ENCODE assay signal across 9 mouse cellular contexts in genomic region chr10:120124801-120125464, GRCm38 (mm10). TPM values are rescaled to one million over a fixed set of nuclear protein-coding genes. Genes with fewer than 3 reads are reported as not detected.
DNase-seq lines count a peak whose midpoint lies in the region; ATAC-seq lines count a peak whose summit lies in the region.
"Had no signal": no experiment of that assay in that cellular context is flagged by ENCODE, and none has a peak within 500 bp of the region (broad histone marks: within the 10 kb centered on the region; RNA-seq: fewer than 3 reads in every experiment).

No protein-coding gene starts in this region.

- no peaks in the 10 kb centered on the region for H3K9me3 ChIP-seq in liver, embryonic 12.5 days (replicated peaks)

- H3K9ac ChIP-seq in liver, embryonic 12.5 days: no peak overlapping the region

- DNase-seq in 416B (ENCODE audit: low read depth): peak; percentile 94
- peak; percentile 83 to 89 for DNase-seq in cerebellum, postnatal 4 days (ENCODE audit: low spot score in 2 of 2)
- peak; percentile 82 for DNase-seq in gastrocnemius, postnatal 14 days
- DNase-seq in kidney, postnatal 10 days: peak; percentile 89
- DNase-seq in ovary, postnatal 10 days (ENCODE audit: low spot score): peak; percentile 66
- DNase-seq in thymus, postnatal 0 days (ENCODE audit: low spot score): peak; percentile 83

- 41% methylated on average over 7 of the region's 7 CpGs for WGBS in liver, embryonic 12.5 days (ENCODE audit: insufficient replicate concordance)

- no peak overlapping the region for H3K27ac ChIP-seq in liver, embryonic 12.5 days

- H3K4me2 ChIP-seq in liver, embryonic 12.5 days: no peak overlapping the region

- no peaks in the 10 kb centered on the region for H3K36me3 ChIP-seq in liver, embryonic 12.5 days

- peak; percentile 92 for ATAC-seq in activated CD4-positive, CD25-positive, alpha-beta regulatory T cell, adult 4 months
- peak; percentile 66; the same call in 1 of the 2 replicates for ATAC-seq in liver, embryonic 12.5 days

- no peak overlapping the region for H3K4me3 ChIP-seq in liver, embryonic 12.5 days
- H3K4me3 ChIP-seq: erythroblast, embryonic 14.5 days had no signal

- H3K4me1 ChIP-seq in liver, embryonic 12.5 days: no peaks in the 10 kb centered on the region

- peaks cover 19% of the 10 kb centered on the region; the same call in 1 of the 2 replicates for H3K27me3 ChIP-seq in liver, embryonic 12.5 days (replicated peaks)

- intact Hi-C loops in gastrocnemius, postnatal 14 days (cut with DNase I; ENCODE audit: low total_unique reads): loop anchor here (5.0 to 10.0 kb wide), 4 partner anchors 58 to 480 kb away; no protein-coding TSS in a partner anchor

RNA-seq across cellular contexts. Expression of gene Helb, which starts 12.1 kb away (rescaled TPM):
- 1 to 10 TPM; 9.3 to 9.4 TPM for polyA plus RNA-seq in activated CD4-positive, CD25-positive, alpha-beta regulatory T cell, adult 4 months (2017; shearing (Covaris generic))
- 1 to 10 TPM; 7.2 to 8.4 TPM for total RNA-seq in gastrocnemius, postnatal 14 days (2021)
- 10.0 and 10.7 TPM in 2 replicates for polyA plus RNA-seq in liver, embryonic 12.5 days (2016; fragmentation: Nextera tagmentation; extraction: Ambion mirVana)
- 12.1 and 12.8 TPM in 2 replicates for polyA plus RNA-seq in thymus, postnatal 0 days (2015; fragmentation: Nextera tagmentation; extraction: Ambion mirVana)
